Mouse (Mus musculus): ENCODE results near the gene Ensa.

DNA sequence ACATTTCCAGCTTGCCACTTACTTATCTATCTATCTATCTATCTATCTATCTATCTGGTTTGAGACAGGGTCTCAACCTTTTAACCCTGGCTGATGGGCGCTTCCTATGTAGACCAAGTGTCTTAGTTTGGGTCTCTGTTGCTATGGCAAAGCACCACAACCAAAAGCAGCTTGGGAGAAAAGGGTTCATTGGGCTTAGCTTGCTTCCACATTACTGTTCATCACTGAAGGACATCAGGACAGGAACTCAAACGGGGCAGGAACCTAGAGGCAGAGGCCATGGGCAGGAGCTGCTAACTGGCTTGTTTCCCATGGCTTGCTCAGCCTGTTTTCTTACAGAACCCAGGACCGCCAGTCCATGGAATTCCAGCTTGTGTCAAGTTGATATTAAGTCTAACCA is 32.3 kb downstream of the Ensa start:
- no peak for TF ChIP-seq CTCF (IDR thresholded peaks at IDR 0.05; ENCODE audit: extremely low read depth, insufficient read depth, low read length)
- no peak for TF ChIP-seq POLR2A (IDR thresholded peaks at IDR 0.05; ENCODE audit: extremely low read depth, insufficient read depth, low read length)
